Mouse (Mus musculus): ENCODE results near the gene Prpf19.

DNA sequence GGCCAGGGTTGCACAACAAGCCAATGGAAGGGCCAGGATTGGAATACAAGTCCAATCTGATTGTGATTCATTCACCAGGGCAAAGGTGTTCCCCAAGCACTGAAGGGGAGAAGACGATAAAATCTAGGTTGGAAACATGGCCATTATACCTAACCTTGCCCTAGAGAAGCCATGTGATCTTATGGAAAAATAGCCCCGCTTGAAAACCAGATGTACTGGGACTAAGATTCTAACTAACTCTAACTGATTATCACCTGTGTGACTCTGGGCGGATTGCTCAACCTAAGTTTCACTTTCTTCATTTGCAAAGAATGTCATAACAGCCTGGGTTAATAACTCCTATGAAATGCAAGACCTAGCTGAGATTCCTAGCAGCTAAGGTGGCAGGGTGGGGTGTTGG, 39.6 kb upstream of the Prpf19 start:
- TF ChIP-seq EP300 (IDR thresholded peaks at IDR 0.05; ENCODE audit: low read depth) = no peak
- TF ChIP-seq CTCF (IDR thresholded peaks at IDR 0.05; ENCODE audit: low read depth) = no peak

Measured in liver, embryonic 14.5 days (tissue).